Mouse (Mus musculus): ENCODE data around the gene Mast3. TPM values are rescaled to one million over a fixed set of nuclear protein-coding genes. Genes with fewer than 3 reads are reported as not detected.
A peak's percentile ranks its signal among the peaks of the same experiment; 100 is the strongest.

The Mast3 gene
- total RNA-seq, 2 experiments from 2014 or later: 2.9 to 4.1 TPM

- intact Hi-C loops (cut with DNase I): no loop called here
- no peak for DNase-seq
Measured at GRCm38 (mm10) chr8:70808955-70809701, 4.3 kb upstream of the Mast3 start.

GRCm38 (mm10) chr8:70808239-70808638 is 3.4 kb upstream of the Mast3 start, which contains the start of gene Il12rb1:
Gene Il12rb1, plus strand, starts transcription at chr8:70808449.
- intact Hi-C loops (cut with DNase I): no loop called here
- no peak for DNase-seq

- DNase-seq: no peak
- intact Hi-C loops (cut with DNase I): no loop called here
Measured at GRCm38 (mm10) chr8:70807304-70807703, 2.5 kb upstream of the Mast3 start.

GRCm38 (mm10) chr8:70806541-70806940 is 1.7 kb upstream of the Mast3 start:
- DNase-seq: no peak
- intact Hi-C loops (cut with DNase I): no loop called here

GRCm38 (mm10) chr8:70803761-70804480 is 933 bp downstream of the Mast3 start:
- peak in 1 of 2 experiments; percentile 55 for DNase-seq
- intact Hi-C loops (cut with DNase I): no loop called here

GRCm38 (mm10) chr8:70802786-70803510 is 1.9 kb downstream of the Mast3 start:
- no peak for DNase-seq
- intact Hi-C loops (cut with DNase I): no loop called here

GRCm38 (mm10) chr8:70801830-70802229 is 3.0 kb downstream of the Mast3 start:
- intact Hi-C loops (cut with DNase I): no loop called here
- no peak for DNase-seq

- DNase-seq: no peak
- intact Hi-C loops (cut with DNase I): no loop called here
Measured at GRCm38 (mm10) chr8:70801156-70801555, 3.7 kb downstream of the Mast3 start.

DNA sequence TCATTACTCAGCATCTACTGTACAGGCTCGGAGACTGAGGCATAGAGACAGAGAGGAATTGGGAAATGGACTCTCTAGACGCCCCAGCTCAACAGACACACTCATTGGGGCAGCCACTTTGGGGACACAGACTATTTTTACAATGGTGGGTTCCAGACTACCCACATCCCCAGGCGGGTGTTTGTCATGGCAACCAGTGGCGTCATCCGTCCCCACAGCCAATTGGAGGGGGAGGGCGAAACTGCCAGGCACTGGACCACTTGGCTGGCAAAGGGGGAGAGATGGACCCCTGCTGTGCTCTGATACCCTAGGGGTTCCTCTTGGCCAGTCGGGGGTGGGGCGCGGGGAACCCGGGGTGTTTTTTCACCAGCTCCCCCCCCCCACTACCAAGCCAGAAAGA is 4.2 kb downstream of the Mast3 start:
- intact Hi-C loops (cut with DNase I): no loop called here
- DNase-seq: no peak

DNA sequence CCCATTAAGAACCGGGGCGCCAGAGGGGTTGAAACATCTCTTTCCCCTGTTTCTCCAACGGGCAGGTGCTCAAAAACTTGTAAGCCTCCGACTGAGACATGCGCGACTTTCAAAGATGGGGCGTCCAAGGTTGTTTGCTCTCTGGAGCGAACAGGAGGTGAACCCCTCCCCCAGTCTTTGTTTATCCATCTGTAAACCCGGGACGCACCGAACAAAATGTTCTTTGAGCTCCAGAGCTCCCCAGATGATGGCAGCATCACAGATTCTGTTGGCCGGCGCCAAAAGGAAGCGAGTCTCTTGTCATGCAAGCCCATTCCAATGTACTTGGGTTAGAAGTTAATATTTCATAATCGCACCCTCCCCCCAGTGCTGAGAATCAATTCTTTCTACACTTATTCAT is 6.6 kb downstream of the Mast3 start:
- DNase-seq: peak in 1 of 2 experiments; percentile 65
- intact Hi-C loops (cut with DNase I): loop anchor here (10.0 kb wide), 1 partner anchor 677 kb away; no protein-coding TSS in a partner anchor

GRCm38 (mm10) chr8:70797081-70798070 is 7.5 kb downstream of the Mast3 start:
- peak; percentile 83 to 84 for DNase-seq
- intact Hi-C loops (cut with DNase I): loop anchor here (10.0 kb wide), 1 partner anchor 677 kb away; no protein-coding TSS in a partner anchor

DNA sequence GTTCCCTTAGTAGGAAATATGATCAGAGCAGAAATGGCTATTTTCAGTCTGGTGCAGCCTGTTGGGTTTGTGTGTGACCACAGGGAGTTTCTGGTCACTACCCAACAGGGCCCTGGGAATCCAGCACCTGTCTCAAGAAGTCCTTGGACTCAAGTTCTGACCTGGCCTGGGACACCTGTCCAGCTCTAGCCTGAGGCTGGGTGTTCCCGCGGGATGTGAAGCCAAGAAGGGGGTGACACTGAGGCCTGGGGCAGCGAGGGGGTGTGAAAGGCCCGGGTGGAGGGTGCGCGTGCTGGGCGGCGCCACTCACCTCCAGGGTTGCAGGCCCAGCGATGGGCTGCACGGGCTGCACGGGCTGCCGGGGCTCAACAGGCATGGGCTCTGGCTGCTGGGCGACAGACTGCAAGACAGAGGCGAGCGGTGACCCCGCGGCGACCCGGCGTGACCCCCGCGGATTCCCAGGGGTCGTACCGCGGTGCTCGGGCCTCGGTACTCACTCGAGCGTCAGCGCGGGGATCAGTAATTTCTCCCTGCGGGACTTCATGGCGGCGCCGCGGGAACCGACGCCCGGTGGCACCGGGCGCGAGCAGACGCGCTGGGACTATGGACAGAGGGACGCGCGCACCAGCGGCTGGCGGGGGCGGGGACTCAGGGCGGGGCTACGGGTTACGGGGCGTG is 8.3 kb downstream of the Mast3 start:
- DNase-seq: no peak
- intact Hi-C loops (cut with DNase I): loop anchor here (10.0 kb wide), 1 partner anchor 678 kb away; no protein-coding TSS in a partner anchor

- DNase-seq: no peak
- intact Hi-C loops (cut with DNase I): loop anchor here (10.0 kb wide), 1 partner anchor 679 kb away; no protein-coding TSS in a partner anchor
Measured at GRCm38 (mm10) chr8:70795370-70795769, 9.5 kb downstream of the Mast3 start.

DNA sequence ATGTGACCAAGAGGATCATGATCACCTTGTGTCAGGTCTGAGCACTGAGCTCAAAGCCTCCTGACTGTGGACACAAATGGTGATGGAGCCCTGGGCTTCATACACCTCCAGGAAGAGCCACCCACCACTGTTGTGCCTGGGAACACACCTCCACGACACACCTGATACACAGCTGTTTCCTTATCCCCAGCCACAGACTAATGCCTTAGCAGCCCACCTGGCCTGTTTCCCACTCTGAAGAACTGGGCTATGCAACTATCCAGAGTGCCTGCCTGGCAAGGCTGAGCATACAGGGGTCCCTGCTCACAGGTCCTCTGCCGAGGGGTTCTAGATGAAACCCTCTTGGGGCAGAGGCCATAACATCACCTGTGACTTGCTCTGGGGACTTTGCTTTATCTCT is 10.6 kb downstream of the Mast3 start:
- intact Hi-C loops (cut with DNase I): loop anchor here (10.0 kb wide), 1 partner anchor 681 kb away; no protein-coding TSS in a partner anchor
- no peak for DNase-seq

- intact Hi-C loops (cut with DNase I): loop anchor here (10.0 kb wide), 1 partner anchor 682 kb away; no protein-coding TSS in a partner anchor
- no peak for DNase-seq
Measured at GRCm38 (mm10) chr8:70792700-70793099, 12.2 kb downstream of the Mast3 start.

- intact Hi-C loops (cut with DNase I): loop anchor here (10.0 kb wide), 1 partner anchor 683 kb away; no protein-coding TSS in a partner anchor
Measured at GRCm38 (mm10) chr8:70791975-70792691, 12.7 kb downstream of the Mast3 start.

GRCm38 (mm10) chr8:70791294-70791701 is 13.6 kb downstream of the Mast3 start:
- intact Hi-C loops (cut with DNase I): loop anchor here (10.0 kb wide), 1 partner anchor 684 kb away; no protein-coding TSS in a partner anchor
- no peak for DNase-seq

More at GRCm38 (mm10) chr8:70791975-70792691, 12.7 kb downstream of the Mast3 start:
- DNase-seq: peak; percentile 97 to 98

DNA sequence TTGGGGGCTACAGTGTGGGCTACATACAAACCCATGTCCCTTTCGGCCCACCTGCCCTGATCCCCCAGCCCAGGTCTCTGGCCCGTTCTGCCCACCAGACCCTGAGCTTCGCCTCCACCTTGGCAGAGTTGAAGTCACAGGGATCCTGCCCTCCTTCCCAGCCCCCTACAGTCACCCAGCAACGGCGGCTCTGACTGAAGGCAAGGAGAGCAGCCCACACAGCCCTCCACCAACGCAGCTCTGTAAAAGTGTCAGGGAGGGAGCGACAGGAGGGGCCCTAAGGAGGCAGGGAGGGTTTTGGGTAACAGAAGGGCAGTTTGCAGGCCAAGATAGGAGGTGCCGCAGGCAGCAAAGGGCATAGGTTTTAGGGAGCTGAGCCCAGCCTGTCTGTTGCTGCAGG is 14.0 kb downstream of the Mast3 start:
- DNase-seq: no peak
- intact Hi-C loops (cut with DNase I): loop anchor here (10.0 kb wide), 1 partner anchor 684 kb away; no protein-coding TSS in a partner anchor
